Comparison of ENCODE assay signal across 18 mouse cellular contexts in the genomic region with DNA sequence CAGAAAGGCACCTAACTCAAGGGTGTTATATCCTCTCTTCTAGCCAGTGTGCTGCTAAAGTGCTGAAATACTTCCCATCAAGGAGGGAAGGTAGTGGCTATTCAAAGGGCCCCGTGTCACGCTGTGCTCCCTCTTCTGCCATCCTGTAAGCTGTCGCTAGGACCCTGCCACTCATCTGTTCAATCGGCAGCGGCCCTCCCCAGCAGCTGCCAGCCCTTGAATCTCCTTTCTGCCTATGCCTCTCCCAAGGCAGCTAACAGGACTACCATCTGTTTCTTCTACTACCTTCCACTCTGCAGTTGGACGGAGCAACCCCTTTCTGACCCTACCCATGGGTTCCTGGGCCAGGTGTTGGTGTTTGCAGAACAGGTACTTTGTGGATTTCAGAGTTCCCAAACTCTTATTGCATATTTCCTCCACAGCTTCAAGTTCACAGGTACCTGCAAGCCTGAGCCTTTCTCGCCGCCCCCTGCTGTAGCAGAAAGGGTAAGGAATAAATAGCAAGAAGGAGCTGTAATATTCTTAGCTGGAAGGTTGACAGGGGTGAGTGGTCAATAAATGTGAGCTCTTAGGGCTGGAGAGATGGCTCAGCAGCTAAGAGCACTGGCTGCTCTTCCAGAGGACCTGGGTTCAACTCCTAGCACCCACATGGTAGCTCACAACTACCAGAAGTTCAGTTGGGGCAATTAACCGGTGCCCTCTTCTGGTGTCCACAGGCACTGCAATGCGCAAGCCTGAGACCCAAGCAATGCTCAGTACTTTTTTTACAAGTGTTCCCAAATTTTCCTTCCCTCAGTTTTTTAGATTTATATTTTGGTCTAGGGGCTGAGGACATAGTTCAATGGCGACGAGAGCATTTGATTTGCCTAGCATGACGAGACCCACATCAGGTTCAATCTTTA. TPM values are rescaled to one million over a fixed set of nuclear protein-coding genes. Genes with fewer than 3 reads are reported as not detected.
DNase-seq lines count a peak whose midpoint lies in the region; ATAC-seq and TF ChIP-seq lines count a peak whose summit lies in the region.
"Had no signal": no experiment of that assay in that cellular context is flagged by ENCODE, and none has a peak within 500 bp of the region (broad histone marks: within the 10 kb centered on the region; RNA-seq: fewer than 3 reads in every experiment).

No protein-coding gene starts in this region.

- no peaks in the 10 kb centered on the region for H3K27me3 ChIP-seq in cerebellum, adult 2 months (ENCODE audit: control insufficient read depth, insufficient read depth, low read length)
- no peaks in the 10 kb centered on the region for H3K27me3 ChIP-seq in forebrain, embryonic 15.5 days
- H3K27me3 ChIP-seq: limb, embryonic 12.5 days; stomach, embryonic 15.5 days had no signal

- H3K4me3 ChIP-seq in cerebellum, adult 2 months (replicated peaks; ENCODE audit: insufficient read depth, low read depth, low read length), result peak overlapping the region; percentile 8
- H3K4me3 ChIP-seq in bone marrow macrophage, adult 2 months (ENCODE audit: insufficient read depth, low read length), result no peak overlapping the region
- H3K4me3 ChIP-seq in forebrain, embryonic 15.5 days, result no peak overlapping the region
- H3K4me3 ChIP-seq: limb, embryonic 12.5 days; midbrain, embryonic 10.5 days; stomach, embryonic 15.5 days had no signal

- ATAC-seq in forebrain, embryonic 15.5 days (replicated peaks), result no peak

- peaks cover 9% of the 10 kb centered on the region; the same call in 1 of the 2 replicates for H3K36me3 ChIP-seq in forebrain, embryonic 15.5 days

- H3K4me2 ChIP-seq in forebrain, embryonic 15.5 days (replicated peaks), result no peak overlapping the region
- H3K4me2 ChIP-seq: limb, embryonic 12.5 days; stomach, embryonic 15.5 days had no signal

- intact Hi-C loops in left cerebral cortex, postnatal 4 days (cut with DNase I), result no loop called here
- intact Hi-C loops in gastrocnemius, postnatal 36 days (cut with DNase I), result no loop called here

- H3K9me3 ChIP-seq in forebrain, embryonic 15.5 days, result no peaks in the 10 kb centered on the region
- H3K9me3 ChIP-seq: limb, embryonic 12.5 days; midbrain, embryonic 10.5 days; stomach, embryonic 15.5 days had no signal

- peak; percentile 45 to 53 for DNase-seq in cerebellum, adult 2 months
- no peak for DNase-seq in cerebellum, postnatal 4 days (ENCODE audit: low spot score in 2 of 2)
- DNase-seq in left cerebral cortex, postnatal 4 days, result peak; percentile 62
- DNase-seq in left cerebral cortex, adult 9 months (ENCODE audit: low spot score in 2 of 2), result no peak
- DNase-seq in retina, embryonic 14.5 days (ENCODE audit: low spot score), result peak; percentile 30
- no peak for DNase-seq in gastrocnemius, postnatal 36 days
- DNase-seq: adrenal gland, adult 8-10 months; heart, postnatal 14 days; kidney, postnatal 25 days; thymus, postnatal 36 days had no signal

- H3K4me1 ChIP-seq in cerebellum, adult 2 months (ENCODE audit: control insufficient read depth, insufficient read depth, low read length), result peaks cover 58% of the 10 kb centered on the region
- H3K4me1 ChIP-seq in bone marrow macrophage, adult 2 months (ENCODE audit: control insufficient read depth, insufficient read depth, low read length), result no peaks in the 10 kb centered on the region
- H3K4me1 ChIP-seq in forebrain, embryonic 15.5 days, result peaks cover 28% of the 10 kb centered on the region

- WGBS in cerebellum, adult 2 months, result 45% methylated on average over 13 of the region's 13 CpGs
- WGBS in forebrain, embryonic 15.5 days, result 73% methylated on average over 13 of the region's 13 CpGs

- no peak overlapping the region for H3K9ac ChIP-seq in forebrain, embryonic 15.5 days (replicated peaks)
- H3K9ac ChIP-seq: limb, embryonic 12.5 days; stomach, embryonic 15.5 days had no signal

- no peak for TF ChIP-seq POLR2A in cerebellum, adult 2 months (IDR thresholded peaks at IDR 0.05; ENCODE audit: borderline replicate concordance, insufficient read depth, low read length)
- TF ChIP-seq POLR2A in bone marrow macrophage, adult 2 months (IDR thresholded peaks at IDR 0.05; ENCODE audit: borderline replicate concordance, low read depth, low read length), result no peak

- TF ChIP-seq CTCF in cerebellum, adult 2 months (IDR thresholded peaks at IDR 0.05; ENCODE audit: borderline replicate concordance, insufficient read depth, low read depth, low read length), result peak; percentile 18; the same call in 1 of the 2 replicates
- TF ChIP-seq CTCF in bone marrow macrophage, adult 2 months (IDR thresholded peaks at IDR 0.05; ENCODE audit: low read depth, low read length), result peak; percentile 34; the same call in 1 of the 2 replicates

- H3K27ac ChIP-seq in cerebellum, adult 2 months (ENCODE audit: insufficient read depth, low read length), result peak overlapping the region; percentile 79
- H3K27ac ChIP-seq in bone marrow macrophage, adult 2 months (ENCODE audit: insufficient read depth, low read depth, low read length), result no peak overlapping the region
- no peak overlapping the region for H3K27ac ChIP-seq in forebrain, embryonic 15.5 days (replicated peaks)
- H3K27ac ChIP-seq: midbrain, embryonic 10.5 days; stomach, embryonic 15.5 days had no signal

RNA-seq across cellular contexts. Expression of a gene that starts 6.1 kb away (rescaled TPM):
- 344 and 410 TPM in 2 replicates for polyA plus RNA-seq in cerebellum, adult 2 months (2012; rRNA removed)
- 10 to 100 TPM; 54.9 to 56.9 TPM for total RNA-seq in left cerebral cortex, postnatal 4 days (2021)
- 2.6 TPM in 2 replicates for polyA plus RNA-seq in bone marrow macrophage, adult 2 months (2012; ENCODE audit: insufficient read depth, insufficient read length, missing spikeins)
- polyA plus RNA-seq in forebrain, embryonic 15.5 days (2015; fragmentation: Nextera tagmentation; extraction: Ambion mirVana), result 10.3 and 11.0 TPM in 2 replicates
- total RNA-seq in gastrocnemius, postnatal 36 days (2021), result 1 to 10 TPM; 1.9 to 2.1 TPM

RNA-seq across cellular contexts. Expression of a gene that starts 47.4 kb away (rescaled TPM):
- polyA plus RNA-seq in cerebellum, adult 2 months (2012; rRNA removed), result 0.05 TPM in 2 replicates
- total RNA-seq in left cerebral cortex, postnatal 4 days (2021), result under 1 TPM; 0.12 to 0.36 TPM
- not detected in 2 replicates for polyA plus RNA-seq in bone marrow macrophage, adult 2 months (2012; ENCODE audit: insufficient read depth, insufficient read length, missing spikeins)
- polyA plus RNA-seq in forebrain, embryonic 15.5 days (2015; fragmentation: Nextera tagmentation; extraction: Ambion mirVana), result 0.04 and 0.06 TPM in 2 replicates
- under 1 TPM; 0.47 to 0.66 TPM for total RNA-seq in gastrocnemius, postnatal 36 days (2021)
- total RNA-seq: layer of hippocampus, postnatal 25 days had no signal
- polyA plus RNA-seq: forebrain, embryonic 11.5 days had no signal

RNA-seq across cellular contexts. Expression of a gene that starts 49.3 kb away (rescaled TPM):
- 0.19 TPM in 1 of 2 replicates, not detected in the other for polyA plus RNA-seq in cerebellum, adult 2 months (2012; rRNA removed)
- under 1 TPM; 0.40 to 0.66 TPM for total RNA-seq in left cerebral cortex, postnatal 4 days (2021)
- polyA plus RNA-seq in bone marrow macrophage, adult 2 months (2012; ENCODE audit: insufficient read depth, insufficient read length, missing spikeins), result not detected in 2 replicates
- not detected in 2 replicates for polyA plus RNA-seq in forebrain, embryonic 15.5 days (2015; fragmentation: Nextera tagmentation; extraction: Ambion mirVana)
- total RNA-seq in gastrocnemius, postnatal 36 days (2021), result under 1 TPM; 0.41 to 0.49 TPM
- total RNA-seq: layer of hippocampus, postnatal 25 days had no signal
- polyA plus RNA-seq: forebrain, embryonic 11.5 days; intestine, embryonic 14.5 days; midbrain, embryonic 10.5 days had no signal

Comparison
In these comparisons a context has a peak if more than half of its experiments do, and no peak if none do; other contexts are left out.
1. DNase-seq: peak in cerebellum, adult 2 months (2 of 2), left cerebral cortex, postnatal 4 days (single experiment) and retina, embryonic 14.5 days (single experiment); none in cerebellum, postnatal 4 days (0 of 2), left cerebral cortex, adult 9 months (0 of 2) and gastrocnemius, postnatal 36 days (0 of 2).
2. RNA of a gene that starts 6.1 kb away (polyA plus RNA-seq): 344 to 410 TPM in cerebellum, adult 2 months; 10.3 to 11.0 TPM in forebrain, embryonic 15.5 days and 2.6 TPM in bone marrow macrophage, adult 2 months; every median in the first group is over 10 times any median in the second.